Comparison of ENCODE assay signal across 15 mouse cellular contexts in the genomic region with DNA sequence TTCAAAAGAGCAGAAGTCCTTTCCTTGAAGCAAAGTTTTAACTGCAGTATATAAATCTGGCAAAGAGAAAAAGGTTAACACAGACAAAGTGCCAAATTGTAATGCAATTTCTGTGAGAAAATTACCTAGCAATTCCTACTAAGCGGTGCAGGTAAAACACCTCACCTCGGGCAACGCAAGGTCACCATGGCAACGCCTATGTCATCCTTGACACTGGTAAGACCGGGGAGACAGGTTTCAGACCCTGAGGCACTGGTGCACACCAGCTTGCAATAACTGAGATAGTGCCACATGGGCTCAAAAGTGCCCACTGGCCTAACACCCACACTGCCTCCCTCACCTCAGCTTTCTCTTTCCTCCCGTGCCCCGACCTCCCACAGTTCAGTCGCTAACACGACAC.
"Had no signal": no experiment of that assay in that cellular context is flagged by ENCODE, and none has a peak within 500 bp of the region (broad histone marks: within the 10 kb centered on the region; RNA-seq: fewer than 3 reads in every experiment).

No protein-coding gene starts in this region.

- DNase-seq: kidney, adult 18-20 months; kidney, postnatal 14 days; lung, adult 2 months; lung, postnatal 14 days; retina, postnatal 1 day; right cerebral cortex, postnatal 25 days; thymus, postnatal 36 days had no signal

- H3K9me3 ChIP-seq: kidney, embryonic 15.5 days; limb, embryonic 12.5 days; liver, embryonic 15.5 days; megakaryocyte, embryonic 14.5 days; midbrain, embryonic 15.5 days; neural tube, embryonic 12.5 days had no signal

- H3K4me3 ChIP-seq: kidney, embryonic 15.5 days; left cerebral cortex, adult 2 months; limb, embryonic 12.5 days; liver, embryonic 15.5 days; megakaryocyte, embryonic 14.5 days; midbrain, embryonic 15.5 days; neural tube, embryonic 12.5 days had no signal

- H3K27ac ChIP-seq: kidney, embryonic 15.5 days; left cerebral cortex, adult 2 months; limb, embryonic 12.5 days; liver, embryonic 15.5 days; macrophage; midbrain, embryonic 15.5 days; neural tube, embryonic 12.5 days had no signal

- H3K4me1 ChIP-seq: kidney, embryonic 15.5 days; limb, embryonic 12.5 days; liver, embryonic 15.5 days; megakaryocyte, embryonic 14.5 days; midbrain, embryonic 15.5 days; neural tube, embryonic 12.5 days had no signal

- H3K27me3 ChIP-seq: kidney, embryonic 15.5 days; limb, embryonic 12.5 days; liver, embryonic 15.5 days; megakaryocyte, embryonic 14.5 days; midbrain, embryonic 15.5 days; neural tube, embryonic 12.5 days had no signal
